Mouse (Mus musculus) v-Abl transformed pro-B cells (cell line): Measurements from ENCODE around the gene Olfr1337.
"Not testable (repeated sequence)": the region's sequence is repeated elsewhere in the genome, so short reads cannot be mapped to it uniquely, and the experiment has no call there.

Source experiments
- in situ Hi-C, 2 experiments: fragments of 400-800 bp; cut with MboI; formaldehyde crosslinking; loops; one replicate each; pipeline ENCODE4 v1.15.1; 2025; ENCODE audit not compliant: unreplicated experiment in 2 of 2

Olfr1337 gene

DNA sequence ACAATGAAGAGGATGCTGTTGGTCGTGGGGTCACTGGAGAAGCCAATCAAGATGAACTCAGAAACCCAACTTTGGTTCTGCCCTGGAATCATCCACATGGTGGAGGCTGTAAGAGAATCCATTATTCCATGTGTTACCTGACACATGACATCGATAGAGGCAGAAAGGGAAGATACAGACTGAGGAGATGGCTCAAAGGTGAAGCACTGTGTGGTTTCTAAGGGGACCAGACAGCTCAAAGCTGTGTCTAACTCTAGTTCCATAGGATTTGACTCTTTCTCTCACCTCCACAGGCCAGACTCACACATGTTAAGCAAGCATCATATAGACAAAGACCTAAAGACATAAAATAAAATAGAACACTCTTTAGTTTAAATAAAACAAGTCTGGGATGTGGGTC, at the start of gene Olfr1337:
Olfr1337 (minus strand) TSS at position 101 of the 400 bp plus-strand sequence.
- in situ Hi-C loops, result no loop called here

DNA sequence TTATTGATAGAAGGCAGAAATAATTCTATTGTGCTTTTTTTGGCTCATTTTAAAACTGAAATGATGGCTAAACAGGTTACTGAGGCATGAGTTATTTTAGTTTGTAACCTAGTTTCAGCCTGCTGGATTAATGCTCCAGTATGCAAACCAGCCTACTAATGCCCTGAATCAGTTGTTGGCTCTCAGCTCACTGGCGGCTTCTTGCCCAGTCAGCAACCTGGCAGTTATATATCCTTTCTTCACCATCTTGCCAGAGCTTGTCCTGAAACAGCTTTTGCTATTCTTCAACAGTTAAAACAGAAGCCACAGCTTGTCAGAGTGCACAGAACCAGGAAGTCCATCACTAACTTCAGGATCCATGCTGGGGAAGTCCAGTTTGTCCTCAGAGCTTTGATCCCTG, 36.5 kb upstream of the Olfr1337 start:
- in situ Hi-C loops, result no loop called here

DNA sequence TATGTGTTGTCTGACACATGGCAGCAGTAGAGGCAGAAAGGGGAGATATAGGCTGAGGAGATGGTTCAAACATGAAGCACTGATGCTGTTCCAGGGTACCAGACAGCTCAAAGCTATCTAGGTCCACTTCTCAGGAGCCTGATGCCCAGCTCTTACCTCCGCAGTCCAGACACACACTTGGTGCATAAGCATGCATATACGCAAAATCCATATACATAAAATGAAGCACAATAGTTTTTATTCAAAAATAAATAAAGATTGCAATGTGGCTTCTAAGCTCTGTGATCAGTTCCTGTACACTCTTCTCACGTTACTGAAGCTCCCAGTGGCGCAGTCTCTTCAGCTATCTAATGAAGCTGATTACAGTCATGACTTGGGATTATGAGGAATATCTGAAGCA, 27.5 kb upstream of the Olfr1337 start, which contains the start of gene Olfr1335:
Olfr1335 (minus strand) TSS at position 101 of the 400 bp plus-strand sequence.
- in situ Hi-C loops, result no loop called here

- in situ Hi-C loops, result not testable (repeated sequence)
Measured at GRCm38 (mm10) chr4:118792796-118793195, 10.4 kb upstream of the Olfr1337 start.

- in situ Hi-C loops, result no loop called here
Measured at GRCm38 (mm10) chr4:118758637-118759036, 23.7 kb downstream of the Olfr1337 start, which contains the start of gene Olfr1338. Olfr1338 (minus strand) TSS chr4:118758737.

DNA sequence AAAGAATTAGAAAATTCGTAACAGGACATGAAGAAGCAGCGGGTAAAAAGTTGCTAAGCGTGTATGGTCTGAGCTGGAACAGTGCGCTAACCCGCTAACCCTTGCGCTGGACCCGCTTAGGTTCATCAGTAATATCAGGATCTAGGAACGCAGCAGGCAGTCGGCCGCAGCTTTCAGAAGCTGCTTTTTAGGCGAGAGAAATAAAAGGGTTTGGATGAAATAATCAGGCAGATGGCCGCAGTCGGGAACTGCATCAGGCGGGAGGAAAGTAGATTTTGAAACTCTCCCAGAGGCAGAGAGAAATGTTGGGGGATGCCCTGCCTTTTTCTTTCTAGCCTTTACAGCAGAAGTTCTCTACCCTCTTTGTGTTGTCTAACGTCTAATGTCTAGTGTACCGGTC, 40.5 kb downstream of the Olfr1337 start:
- in situ Hi-C loops, result no loop called here

- in situ Hi-C loops, result no loop called here
Measured at GRCm38 (mm10) chr4:118740988-118741698, 41.2 kb downstream of the Olfr1337 start.

DNA sequence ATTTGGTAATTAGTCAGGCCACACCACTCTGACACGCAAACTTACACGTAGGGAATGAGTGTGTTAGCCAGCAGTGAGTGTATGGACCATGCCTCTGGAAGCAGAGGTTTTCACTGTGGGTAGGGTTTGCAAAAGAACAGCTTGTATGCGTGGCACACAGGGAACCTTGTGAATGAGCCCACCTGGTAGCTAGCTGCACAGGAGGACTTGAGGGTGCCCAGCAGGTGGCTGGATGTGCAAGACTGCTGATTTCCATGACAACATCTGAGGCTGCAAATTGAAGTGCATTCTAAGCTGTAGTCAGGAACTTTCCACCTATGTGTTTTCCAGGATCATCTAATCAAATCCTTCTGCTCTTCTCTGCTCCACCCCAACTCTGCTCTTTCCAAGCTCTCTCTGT, 42.8 kb downstream of the Olfr1337 start:
- in situ Hi-C loops, result no loop called here

- in situ Hi-C loops, result no loop called here
Measured at GRCm38 (mm10) chr4:118731875-118732274, 50.5 kb downstream of the Olfr1337 start, which contains the start of gene Olfr1339. Olfr1339 (plus strand) TSS chr4:118732175.
